8 mouse cellular contexts compared by ENCODE assay signal in the genomic region with DNA sequence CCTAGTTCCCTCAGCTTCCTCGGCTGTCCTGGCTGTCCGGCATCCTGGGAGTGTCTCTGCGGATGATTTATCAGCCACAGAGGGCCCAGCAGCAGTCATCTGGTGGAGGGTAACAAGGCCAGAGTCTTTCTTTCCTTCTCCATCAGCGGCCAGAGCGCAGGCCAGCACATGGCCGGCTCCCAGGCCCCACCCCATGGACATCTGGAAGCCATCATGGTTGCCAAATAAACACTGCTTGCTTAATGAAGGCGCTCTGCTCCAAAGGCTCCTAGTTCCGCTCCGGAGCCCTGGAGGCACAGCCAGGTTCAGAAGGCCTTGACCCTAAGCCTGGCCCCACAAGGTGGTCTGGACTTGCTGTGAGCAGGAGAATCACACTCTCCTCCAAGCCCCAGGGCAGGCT. TPM values are rescaled to one million over a fixed set of nuclear protein-coding genes. Genes with fewer than 3 reads are reported as not detected.
A peak's percentile ranks its signal among the peaks of the same experiment; 100 is the strongest.
DNase-seq lines count a peak whose midpoint lies in the region; ATAC-seq lines count a peak whose summit lies in the region.
"Had no signal": no experiment of that assay in that cellular context is flagged by ENCODE, and none has a peak within 500 bp of the region (broad histone marks: within the 10 kb centered on the region; RNA-seq: fewer than 3 reads in every experiment).

No protein-coding gene starts in this region.

- H3K4me1 ChIP-seq in embryonic facial prominence, embryonic 10.5 days, result peaks cover 47% of the 10 kb centered on the region
- no peaks in the 10 kb centered on the region for H3K4me1 ChIP-seq in midbrain, embryonic 14.5 days (ENCODE audit: control insufficient read depth, insufficient read depth, low read length)

- DNase-seq in adrenal gland, postnatal 14 days, result peak; percentile 32
- DNase-seq in embryonic facial prominence, embryonic 10.5 days (ENCODE audit: low spot score), result peak; percentile 85
- peak; percentile 42 for DNase-seq in kidney, adult 11 months
- peak; percentile 87 for DNase-seq in lung, postnatal 10 days
- no peak for DNase-seq in Muller cell, postnatal 12 days (ENCODE audit: inconsistent ontology term)
- DNase-seq in midbrain, embryonic 14.5 days, result no peak

- H3K9me3 ChIP-seq in embryonic facial prominence, embryonic 10.5 days, result no peaks in the 10 kb centered on the region
- no peaks in the 10 kb centered on the region for H3K9me3 ChIP-seq in midbrain, embryonic 14.5 days (ENCODE audit: control insufficient read depth, low read length)

- peak overlapping the region; percentile 69 for H3K27ac ChIP-seq in embryonic facial prominence, embryonic 10.5 days (replicated peaks)
- no peak overlapping the region for H3K27ac ChIP-seq in midbrain, embryonic 14.5 days (replicated peaks; ENCODE audit: low read depth, low read length)

- H3K9ac ChIP-seq in midbrain, embryonic 14.5 days (replicated peaks; ENCODE audit: low read length), result no peak overlapping the region

- H3K4me2 ChIP-seq in midbrain, embryonic 14.5 days (ENCODE audit: low read length), result no peak overlapping the region

- H3K4me3 ChIP-seq in embryonic facial prominence, embryonic 10.5 days, result peak overlapping the region; percentile 14; the same call in 1 of the 2 replicates
- H3K4me3 ChIP-seq in midbrain, embryonic 14.5 days (replicated peaks; ENCODE audit: low read depth, low read length), result no peak overlapping the region
- H3K4me3 ChIP-seq: erythroblast, embryonic 14.5 days had no signal

- no peaks in the 10 kb centered on the region for H3K36me3 ChIP-seq in embryonic facial prominence, embryonic 10.5 days (replicated peaks)
- no peaks in the 10 kb centered on the region for H3K36me3 ChIP-seq in midbrain, embryonic 14.5 days (ENCODE audit: control insufficient read depth, insufficient read depth, low read length)

- peaks cover 18% of the 10 kb centered on the region; the same call in 1 of the 2 replicates for H3K27me3 ChIP-seq in embryonic facial prominence, embryonic 10.5 days (replicated peaks; ENCODE audit: low read depth, poor library complexity, severe bottlenecking)
- H3K27me3 ChIP-seq in midbrain, embryonic 14.5 days (ENCODE audit: control insufficient read depth, insufficient read depth, low read length), result no peaks in the 10 kb centered on the region

- ATAC-seq in megakaryocyte, adult 5-6 weeks (ENCODE audit: poor library complexity, severe bottlenecking), result no peak
- no peak for ATAC-seq in midbrain, embryonic 14.5 days (ENCODE audit: low FRiP score, low TSS enrichment)

- 29% methylated on average over 9 of the region's 9 CpGs for WGBS in embryonic facial prominence, embryonic 10.5 days
- 83% methylated on average over 9 of the region's 9 CpGs for WGBS in midbrain, embryonic 14.5 days

RNA-seq across cellular contexts. Expression of a gene that starts 25.6 kb away (rescaled TPM):
- 4.3 and 5.8 TPM in 2 replicates for total RNA-seq in adrenal gland, postnatal 14 days (2021)
- 0.15 TPM in 1 of 2 replicates, not detected in the other for polyA plus RNA-seq in embryonic facial prominence, embryonic 10.5 days (2016; fragmentation: Nextera tagmentation; extraction: Ambion mirVana)
- total RNA-seq in megakaryocyte, adult 5-6 weeks (2015), result 0.02 TPM in 1 of 2 replicates, not detected in the other
- total RNA-seq in megakaryocyte, adult 5-6 weeks (2017), result 0.26 TPM in 1 of 2 replicates, not detected in the other
- polyA plus RNA-seq in midbrain, embryonic 14.5 days (2014; fragmentation: Nextera tagmentation; extraction: Ambion mirVana), result 0.08 and 0.22 TPM in 2 replicates
- polyA plus RNA-seq: erythroblast, embryonic 14.5 days had no signal

Comparison
In these comparisons a context has a peak if more than half of its experiments do, and no peak if none do; other contexts are left out.
1. DNase-seq: peak in adrenal gland, postnatal 14 days (single experiment), embryonic facial prominence, embryonic 10.5 days (single experiment), kidney, adult 11 months (single experiment) and lung, postnatal 10 days (single experiment); none in Muller cell, postnatal 12 days (single experiment) and midbrain, embryonic 14.5 days (single experiment).